Mouse (Mus musculus): ENCODE measurements at regions not wholly inside any gene's neighbourhood (a gene's known extent, or its start where the extent isn't known, plus 50 kb on each side); places are given as distances from the start of the nearest gene placed in this dataset.

DNA sequence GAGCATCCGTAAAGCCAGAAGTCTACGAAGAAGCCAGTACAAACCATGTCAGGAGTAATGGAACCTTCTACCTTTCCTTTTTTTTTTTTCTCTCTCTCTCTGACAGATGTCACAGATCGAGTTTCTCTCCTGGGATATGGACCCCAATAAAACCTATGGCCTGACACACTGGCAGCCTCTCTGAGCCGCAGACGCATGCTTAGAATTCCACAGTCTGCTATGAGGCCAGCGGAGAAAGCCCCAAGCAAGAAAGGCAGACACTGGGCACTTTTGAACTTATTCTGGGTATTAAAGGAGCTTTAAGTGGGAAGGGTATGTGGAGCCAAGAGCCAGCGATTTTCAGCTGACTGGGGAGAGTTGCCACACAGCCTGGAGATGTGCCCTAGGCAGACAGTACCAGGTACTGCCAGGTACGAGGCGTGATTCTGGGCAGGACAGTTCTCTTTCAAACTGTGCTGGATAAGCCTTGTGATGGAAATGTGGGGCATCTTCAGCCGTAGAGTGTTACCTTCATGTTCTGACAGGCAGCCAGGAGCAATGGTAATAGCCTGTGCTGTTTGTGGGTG lies 271.8 kb downstream of the Foxo1 start:
- peak; percentile 17 for DNase-seq

DNA sequence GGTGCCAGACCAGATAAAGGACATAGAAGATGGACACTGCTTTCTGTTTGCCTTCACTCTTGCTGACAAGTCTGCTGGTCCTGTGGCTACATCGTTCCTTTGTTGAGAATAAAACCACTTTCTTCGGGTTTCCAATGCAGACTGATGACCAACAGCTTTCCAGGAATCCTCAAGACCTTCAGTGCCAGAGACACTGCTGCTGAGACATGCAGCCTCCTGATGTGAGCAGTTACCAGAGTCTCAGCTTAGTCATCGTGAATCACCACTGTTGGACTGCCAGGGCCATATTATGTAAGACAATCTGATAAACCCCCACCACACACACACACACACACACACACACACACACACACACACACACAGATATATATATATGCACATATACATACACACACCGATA lies 270.2 kb downstream of the Foxo1 start:
- no peak for DNase-seq

DNA sequence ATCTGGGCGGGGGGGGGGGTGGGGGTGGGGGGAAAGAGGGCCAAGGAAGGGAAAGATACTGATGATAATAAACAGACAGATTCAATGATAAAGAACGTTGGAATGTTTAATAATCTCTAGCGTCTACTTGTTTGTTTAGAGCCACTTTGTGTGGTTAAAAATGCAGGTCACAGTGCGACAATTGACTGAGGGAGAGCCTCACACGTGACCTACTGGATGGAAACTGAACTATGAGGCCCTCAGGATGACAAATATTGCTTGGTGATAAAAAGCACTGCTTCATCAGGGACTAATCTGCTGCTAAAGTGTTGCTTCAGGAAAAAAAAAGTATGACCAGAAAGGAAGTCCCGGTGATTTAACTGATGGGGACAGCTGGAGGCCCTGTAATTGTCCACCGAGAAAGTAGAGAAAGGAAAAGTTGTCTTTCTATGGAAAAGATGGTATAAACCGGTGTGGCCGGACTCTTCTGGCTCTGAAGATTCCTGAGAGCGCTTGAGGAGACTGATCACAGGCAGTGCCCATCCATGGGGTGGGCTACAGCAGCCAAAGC lies 269.3 kb downstream of the Foxo1 start:
- no peak for DNase-seq

DNA sequence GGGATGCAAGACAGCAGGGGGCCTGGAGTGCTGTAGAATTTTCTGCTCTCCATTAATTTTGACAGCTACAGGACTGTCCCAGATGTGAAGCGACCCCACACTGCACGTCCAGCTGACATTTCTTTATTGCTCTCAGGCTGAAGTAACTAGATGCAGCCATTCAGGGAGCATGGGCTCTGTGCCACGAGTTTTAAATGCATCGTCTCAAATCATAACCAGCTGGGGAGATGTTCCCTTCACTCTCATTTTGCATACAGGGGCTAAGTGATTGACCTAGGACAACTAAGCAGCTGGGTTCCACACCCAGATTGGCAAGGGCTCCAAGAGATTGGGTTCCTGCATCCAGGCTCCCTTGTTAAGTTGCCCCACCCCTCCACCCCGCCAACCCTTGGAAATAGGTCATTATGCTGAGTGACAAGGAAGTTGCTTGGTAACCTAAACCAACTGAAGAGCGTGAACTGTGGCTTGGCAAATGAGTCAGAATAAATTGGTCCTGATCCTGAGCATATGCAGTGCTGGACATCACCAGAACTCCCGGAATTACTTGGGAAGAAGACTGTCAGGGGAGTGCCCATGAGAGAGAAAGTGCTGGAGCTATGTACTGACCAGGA lies 267.4 kb downstream of the Foxo1 start:
- DNase-seq, result peak; percentile 29

DNA sequence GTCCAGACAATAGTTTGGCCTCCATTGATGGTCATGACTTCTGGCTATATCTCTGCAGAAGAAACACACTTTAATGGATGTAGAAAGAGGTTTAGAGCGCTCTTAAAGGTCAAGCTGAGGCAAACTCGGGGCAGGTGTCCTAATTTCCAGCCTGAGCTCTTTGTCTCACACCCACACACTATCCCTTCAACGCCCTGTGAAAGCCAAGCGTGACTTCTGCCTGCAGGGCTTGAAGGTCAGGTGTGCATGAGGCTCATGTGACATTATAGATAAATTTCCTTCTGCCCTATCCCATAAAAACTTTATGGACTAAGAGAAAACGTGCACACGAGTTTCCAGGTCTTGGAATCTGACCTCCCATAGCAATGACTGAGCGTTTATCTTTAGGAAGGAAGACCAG lies 266.0 kb downstream of the Foxo1 start:
- no peak for DNase-seq

DNA sequence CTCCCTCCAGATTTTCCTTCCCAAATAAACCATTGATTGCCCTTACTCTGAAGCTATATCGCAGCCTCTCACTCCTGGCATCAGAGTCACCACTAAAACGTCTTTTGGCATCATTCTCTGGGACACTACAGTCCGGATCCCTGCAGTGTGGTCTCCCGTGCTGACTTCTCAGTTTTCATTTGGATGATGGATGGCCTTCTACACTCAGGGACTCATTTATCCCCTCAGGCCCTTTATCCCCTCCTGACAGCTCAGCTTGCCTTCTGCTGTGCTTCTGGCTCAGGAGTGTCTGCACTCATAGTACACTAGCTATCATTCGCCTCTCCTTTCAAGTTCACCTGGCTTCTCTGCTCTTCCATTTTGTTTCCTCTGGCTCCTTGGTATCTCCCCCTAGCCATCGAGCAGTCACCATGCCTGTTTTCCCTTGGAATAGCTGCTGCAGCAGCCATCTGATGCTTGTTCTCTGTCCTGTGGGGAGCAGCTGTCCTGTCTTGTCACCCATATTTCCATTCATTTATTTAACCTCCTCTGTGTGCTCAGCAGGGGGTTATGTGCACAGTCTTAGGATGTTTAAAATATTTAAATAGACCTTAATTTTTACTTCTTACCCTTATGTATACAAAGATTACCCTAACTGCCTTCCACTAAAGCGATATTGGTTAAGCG lies 263.7 kb downstream of the Foxo1 start:
- no peak for DNase-seq

DNA sequence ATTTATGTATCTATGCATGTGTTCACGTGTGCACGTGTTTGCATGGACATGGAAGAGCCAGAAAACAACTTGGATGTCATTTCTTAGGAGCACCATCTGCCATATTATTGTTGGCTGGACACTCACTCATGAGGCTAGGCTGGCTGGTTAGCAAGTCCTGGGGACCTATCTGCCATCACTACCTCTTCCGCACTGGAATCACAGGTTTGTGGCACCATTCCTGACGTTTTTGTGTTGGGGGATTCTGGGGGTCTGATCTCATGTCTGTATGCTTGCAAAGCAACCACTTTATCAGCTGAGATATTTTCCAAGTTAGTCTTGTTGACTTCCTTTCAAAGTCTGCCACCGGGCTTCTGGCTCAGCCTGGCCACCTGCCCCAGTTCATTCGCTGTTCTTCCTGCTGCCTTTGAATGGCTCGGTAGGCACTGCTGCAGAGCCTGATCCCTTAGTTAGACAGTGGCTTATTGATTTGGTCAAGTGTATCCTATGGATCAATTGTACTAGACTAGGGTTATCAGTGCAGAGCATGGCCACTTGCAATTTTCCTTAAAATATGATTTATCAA lies 262.4 kb downstream of the Foxo1 start:
- no peak for DNase-seq

DNA sequence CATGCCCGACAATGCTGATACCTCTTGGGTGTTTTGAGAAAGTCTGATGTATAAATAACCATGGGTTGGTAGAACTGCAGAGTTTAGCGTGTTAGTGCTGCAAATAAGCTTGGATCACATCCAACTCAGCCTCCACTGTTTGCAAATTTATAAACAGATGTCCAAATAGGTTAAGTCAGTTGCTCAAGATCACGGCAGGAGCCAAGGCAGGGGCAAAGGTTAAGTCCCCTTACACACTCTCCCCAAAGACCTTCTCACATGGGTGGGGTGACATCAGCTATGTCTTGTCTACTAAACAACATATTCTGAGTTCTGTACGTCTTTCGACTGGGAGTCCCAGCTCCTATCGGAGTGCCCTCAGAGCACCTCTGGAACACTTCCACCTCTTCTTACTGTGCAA lies 261.0 kb downstream of the Foxo1 start:
- peak; percentile 54 for DNase-seq

DNA sequence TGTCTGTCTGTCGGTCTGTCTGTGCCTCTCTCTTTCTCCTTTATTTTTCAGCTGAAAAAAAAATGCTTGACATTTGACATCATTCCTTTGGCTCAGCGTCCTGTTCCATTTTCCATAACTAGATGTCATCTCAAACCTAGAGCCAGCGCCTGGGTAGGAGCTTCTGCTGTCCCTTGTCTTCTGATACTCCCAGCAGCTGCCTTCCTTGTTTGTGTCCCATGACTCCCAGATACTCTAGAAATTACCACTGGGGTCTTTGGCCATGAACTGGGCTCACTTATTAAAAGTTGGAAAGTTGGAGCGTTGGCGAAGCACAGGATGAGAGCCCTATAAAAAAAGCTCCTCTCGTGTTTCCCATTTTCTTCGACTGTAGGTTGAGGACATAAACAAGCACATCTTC lies 260.4 kb downstream of the Foxo1 start:
- no peak for DNase-seq

DNA sequence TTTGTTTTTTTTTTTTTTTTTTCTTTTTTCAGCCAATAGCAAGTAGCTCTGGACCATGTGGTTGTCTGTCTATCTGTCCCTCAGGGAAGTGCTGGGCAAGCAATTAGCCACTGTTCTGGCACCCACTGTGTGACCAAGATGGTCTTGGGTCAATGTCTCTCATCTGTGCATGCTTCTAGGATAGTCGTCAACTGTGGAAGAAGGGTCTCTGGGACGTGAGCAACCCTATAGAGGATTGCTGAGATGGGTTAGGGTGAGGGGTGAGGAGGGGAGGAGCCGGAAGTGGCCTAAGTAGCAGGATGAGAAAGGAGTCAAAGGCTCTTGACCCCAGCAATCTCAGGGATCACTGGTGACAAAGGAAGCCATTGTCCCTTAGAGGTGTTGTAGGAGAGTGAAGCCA lies 259.6 kb downstream of the Foxo1 start:
- DNase-seq, result no peak

DNA sequence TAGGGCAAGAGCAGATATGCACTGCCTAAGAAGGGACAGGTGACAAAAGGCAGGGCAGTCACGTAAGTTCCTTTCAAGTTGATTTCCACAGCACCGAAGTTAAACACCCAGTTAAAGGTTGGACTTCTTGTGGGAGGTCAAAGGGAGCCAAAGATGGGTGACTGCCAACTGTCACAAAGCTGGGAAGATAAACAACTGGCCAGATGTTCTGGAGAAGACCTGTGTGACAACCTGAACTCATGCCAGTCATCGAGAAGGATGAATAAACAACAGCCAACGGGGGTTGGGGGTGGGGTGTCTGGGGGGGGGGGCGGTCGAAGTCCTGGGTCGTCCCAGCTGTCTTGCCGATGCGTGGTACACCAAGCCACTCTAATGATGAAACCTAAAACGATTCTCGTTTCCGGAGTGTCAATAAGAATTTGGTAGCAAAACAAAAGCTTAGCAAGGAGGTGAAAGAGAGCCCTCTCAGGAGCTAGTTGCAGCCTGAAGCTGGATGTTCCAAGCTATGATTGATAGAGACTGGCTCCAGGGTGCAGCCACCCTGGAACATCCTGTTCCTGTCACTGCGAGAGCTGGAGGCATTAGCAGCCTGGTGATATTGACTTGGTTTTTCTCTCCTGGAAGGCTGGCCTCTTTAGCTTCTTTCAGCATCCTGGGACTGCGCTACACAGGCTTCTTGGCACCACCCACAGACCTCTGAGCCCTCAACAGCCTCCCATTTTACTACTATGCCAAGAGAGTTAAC lies 259.0 kb downstream of the Foxo1 start:
- DNase-seq, result peak; percentile 64

DNA sequence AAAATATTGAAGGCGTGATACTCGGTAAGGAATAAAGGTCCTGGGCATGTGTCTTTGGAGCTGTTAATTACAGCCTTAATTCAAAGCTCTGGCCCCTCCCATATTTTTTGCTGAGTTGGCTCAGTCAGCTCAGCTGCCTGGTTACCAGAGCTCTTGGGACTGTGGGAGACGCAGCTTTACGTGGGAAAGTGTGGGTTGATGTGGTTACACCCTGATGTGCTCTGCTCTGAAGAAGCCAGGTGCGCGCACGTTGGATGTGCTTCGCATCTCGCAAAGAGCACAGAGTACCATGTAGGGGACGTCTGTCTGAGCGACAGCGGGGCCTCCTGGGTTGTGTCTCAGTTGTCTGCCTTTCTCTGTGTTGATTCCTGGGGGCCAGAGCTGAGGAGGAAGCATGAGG lies 254.8 kb downstream of the Foxo1 start:
- DNase-seq, result no peak

DNA sequence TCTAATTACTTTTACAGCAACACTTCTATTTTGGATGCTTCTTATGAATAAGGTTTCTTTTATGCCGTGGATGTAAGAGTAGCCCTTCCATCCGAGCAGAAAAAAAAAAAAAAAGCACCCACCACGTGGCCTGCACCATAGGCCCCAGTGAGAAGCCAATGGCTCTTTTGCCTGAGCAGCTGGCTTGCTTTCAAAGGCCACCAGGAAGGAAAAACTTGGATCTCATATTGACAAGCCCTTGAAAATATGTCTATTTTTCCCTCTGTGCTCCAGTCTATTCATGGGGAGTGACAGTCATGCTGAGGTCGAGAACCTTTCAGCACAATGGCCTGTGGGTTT lies 252.4 kb downstream of the Foxo1 start:
- no peak for DNase-seq

DNA sequence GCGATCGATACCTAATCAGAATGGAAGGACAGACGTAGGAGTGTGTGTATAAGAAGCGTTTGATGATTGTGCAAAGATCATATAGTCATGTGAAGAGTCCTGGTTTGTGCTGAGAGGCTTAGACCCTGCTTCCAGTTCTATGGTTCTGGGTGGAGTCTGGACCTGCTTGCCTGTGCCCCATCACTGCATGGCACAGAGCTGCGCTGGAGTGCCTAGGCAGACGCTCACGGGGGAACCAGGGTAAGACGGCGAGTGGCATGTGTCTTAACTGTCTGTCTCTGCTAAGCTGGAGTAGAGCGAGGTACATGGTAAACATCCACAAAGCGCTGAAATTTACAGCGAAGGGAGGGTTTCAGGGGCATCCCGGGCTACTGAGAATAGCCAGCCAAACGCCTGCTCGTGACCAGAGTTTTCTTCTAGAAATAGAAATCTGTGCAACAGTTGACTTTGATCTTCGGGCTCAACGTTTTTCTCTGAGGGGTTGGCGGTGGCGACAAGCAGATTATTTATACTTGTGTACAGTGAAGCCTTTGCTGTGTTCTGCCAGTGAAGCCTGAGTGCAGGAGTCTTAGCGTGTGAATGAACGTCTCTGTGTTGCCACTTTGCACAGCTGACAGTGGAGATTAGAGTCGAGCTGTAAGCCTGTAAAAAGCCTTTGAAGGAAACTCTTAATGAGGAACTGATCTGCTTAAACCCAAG lies 251.9 kb downstream of the Foxo1 start:
- no peak for DNase-seq

DNA sequence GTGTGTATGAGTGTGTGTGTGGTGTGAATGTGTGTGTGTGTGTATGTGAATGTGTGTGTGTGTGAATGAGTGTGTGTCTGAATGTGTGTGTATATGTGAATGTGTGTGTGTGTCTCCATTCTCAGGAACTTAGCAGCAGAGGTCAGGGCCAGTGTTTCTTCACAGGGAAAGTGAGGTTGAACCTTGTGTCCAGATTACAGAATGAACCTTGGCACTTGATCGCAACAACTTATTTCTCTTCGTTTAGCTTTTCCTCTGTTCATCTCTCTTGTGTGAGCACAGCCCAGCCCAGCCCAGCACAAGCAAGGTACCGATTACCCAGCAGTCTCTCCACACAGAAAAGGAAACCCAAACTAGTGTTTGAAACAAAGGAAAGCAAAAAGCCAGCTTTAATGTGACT lies 249.7 kb downstream of the Foxo1 start:
- no peak for DNase-seq

DNA sequence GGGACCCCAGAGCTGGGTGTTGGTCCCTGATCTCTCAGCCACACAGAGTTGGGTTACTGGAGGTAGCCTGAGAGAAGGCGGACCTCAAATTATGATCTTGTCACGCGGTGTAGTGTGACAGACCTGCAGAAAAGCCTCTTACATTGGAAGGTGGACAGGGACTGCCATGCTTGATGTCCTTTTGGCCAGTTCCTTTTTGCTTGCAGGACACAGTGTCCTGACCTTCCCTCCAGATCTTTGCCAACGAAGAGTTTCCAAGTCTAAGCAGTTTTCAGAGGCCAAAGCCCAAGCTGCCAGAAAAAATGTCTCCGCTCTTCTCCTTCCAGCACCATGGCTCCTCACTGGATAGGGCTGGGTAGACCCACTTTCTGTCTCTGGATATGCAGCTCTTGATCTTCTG lies 248.6 kb downstream of the Foxo1 start:
- peak; percentile 17 for DNase-seq

DNA sequence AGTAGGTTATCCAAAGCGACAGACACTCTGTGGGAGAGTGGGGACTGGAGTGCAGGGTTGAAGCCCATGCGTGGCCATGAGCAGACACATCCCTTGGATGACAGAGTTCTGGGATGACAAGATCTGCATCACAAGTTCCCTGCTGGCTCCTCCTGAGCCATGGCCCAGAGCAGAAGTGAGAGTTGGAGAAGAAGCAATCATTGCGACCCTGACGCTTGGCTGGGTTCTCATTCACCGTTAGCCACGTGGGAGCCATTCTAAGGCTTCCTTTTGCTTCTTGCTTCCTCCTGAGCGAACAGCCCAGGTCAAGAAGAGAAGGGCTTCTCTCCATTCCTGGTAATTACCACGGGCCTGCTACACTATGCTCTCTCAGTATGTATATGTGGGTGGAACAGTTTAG lies 244.6 kb downstream of the Foxo1 start:
- no peak for DNase-seq

DNA sequence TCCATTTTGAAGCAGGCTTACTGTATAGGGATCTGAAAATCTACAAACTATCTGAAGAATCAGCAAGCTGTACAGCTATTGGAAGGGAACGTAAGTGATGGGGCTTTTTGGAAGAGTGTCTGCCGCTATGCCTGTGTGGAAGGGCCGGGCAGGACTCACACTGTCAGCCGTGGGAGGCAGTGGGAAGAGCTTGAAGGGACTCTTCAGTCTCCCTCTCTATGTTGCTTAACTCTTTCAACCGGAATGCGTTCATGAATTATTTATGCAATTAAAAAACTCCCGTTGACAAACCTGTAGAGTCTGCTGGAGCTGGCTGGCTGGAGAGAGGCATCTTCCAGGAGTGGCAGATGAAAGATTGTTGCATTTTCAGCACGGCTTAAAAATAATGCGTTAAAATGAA lies 243.4 kb downstream of the Foxo1 start:
- DNase-seq, result no peak

DNA sequence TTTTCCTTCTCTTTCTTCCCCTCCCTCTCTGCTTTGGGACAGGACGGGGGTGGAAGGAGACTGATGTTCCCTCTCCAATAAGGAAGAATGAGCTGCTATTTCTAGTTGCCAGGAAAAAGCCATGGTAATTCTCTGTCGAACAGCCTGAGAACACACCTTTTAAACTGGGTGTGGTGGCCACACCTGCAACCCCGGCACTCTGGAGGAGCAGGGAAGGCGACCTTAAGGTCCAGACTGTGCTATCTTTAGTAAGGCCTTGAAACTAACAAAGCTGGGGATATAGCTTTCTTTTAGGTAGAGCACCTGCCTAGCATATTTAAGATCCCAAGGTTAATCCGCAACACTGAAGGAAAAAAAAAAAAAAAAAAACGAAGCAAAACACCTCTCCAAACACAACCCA lies 242.7 kb downstream of the Foxo1 start:
- DNase-seq, result no peak

DNA sequence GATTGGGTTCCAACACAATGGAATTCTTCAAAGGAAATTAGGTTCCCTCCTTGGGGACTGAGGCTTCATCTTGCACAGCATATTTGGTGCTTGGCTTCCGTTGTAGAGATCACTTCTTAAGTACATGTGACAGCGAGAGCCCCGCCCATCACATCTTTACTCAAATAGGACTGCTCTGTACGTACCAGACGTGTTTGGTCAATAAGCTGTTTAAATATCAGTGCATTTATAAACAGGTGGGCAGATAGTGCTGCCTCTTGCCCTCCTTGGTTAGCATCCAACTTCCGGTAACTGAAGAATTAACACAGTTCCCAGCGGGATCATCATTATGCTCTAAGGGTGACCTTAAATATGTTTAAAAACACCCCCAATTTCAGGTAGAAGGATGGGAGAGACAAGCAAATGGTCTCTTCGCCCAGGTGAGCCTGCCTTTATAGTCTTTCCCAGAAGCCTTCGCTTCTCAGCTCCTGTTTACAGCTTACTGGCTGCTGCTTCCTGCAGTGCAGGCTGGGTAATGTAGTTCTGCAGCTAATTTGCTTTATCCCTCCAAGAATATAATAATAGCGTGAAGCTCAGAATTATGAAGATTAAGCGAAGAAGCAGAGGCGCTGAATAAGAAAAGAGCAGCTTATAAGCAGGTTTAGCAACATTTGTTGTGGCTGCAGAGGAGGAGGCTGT lies 242.1 kb downstream of the Foxo1 start:
- no peak for DNase-seq

DNA sequence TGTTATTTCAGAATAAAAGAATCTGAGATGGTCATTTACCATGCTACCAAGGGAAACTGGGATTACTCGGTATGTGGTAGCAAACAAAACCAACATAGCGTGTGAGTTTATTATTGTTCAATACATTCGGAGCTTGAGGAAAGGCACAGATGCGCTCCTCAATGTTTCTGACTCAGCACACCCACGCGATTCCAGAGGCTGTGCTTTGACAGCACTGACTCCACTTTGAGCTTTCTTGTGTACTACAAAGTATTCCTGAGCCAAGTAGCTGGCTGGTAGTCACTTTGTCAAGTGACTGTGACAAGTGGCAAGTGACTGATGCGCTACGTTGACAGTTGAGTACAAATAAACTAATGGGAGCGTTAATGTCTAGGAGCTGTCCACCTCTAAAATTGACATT lies 235.8 kb downstream of the Foxo1 start:
- no peak for DNase-seq

DNA sequence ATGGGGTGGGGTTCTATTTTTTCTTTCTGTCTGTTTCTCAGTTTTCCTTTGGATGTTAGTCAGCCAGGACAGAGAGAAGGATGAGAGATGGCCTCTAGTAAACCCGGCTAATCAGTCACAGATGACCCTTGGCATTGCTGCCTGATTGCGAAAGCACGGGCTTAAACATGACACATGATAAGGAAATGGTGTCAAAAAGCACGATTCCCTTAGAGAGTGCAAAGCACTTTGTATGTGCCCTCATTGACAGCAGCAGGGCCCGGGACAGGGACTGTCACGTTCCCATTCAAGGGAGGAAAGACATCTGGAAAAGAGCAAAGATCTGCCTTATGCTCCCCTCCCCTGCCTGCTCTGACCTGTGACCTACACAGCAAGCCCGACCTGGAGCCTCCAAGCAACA lies 234.1 kb downstream of the Foxo1 start:
- peak; percentile 53 for DNase-seq

All from gastrocnemius, postnatal 25 days (tissue).